Mouse (Mus musculus) T-cell, adult 2 months (primary cell): ENCODE results near the gene Mzf1.
A peak's percentile ranks its signal among the peaks of the same experiment; 100 is the strongest.

Experiments
- DNase-seq: peaks from one replicate; pipeline ENCODE4 v3.0.0; 2022; ENCODE audit warnings: low spot score

Gene Mzf1

GRCm38 (mm10) chr7:13034148-13034977 is 20.2 kb downstream of the Mzf1 start, which contains the start of gene Chmp2a:
Gene Chmp2a (minus strand): TSS chr7:13034807.
- DNase-seq, result peak; percentile 96

- DNase-seq, result no peak
Observed at GRCm38 (mm10) chr7:13033451-13034147, 21.0 kb downstream of the Mzf1 start.

DNA sequence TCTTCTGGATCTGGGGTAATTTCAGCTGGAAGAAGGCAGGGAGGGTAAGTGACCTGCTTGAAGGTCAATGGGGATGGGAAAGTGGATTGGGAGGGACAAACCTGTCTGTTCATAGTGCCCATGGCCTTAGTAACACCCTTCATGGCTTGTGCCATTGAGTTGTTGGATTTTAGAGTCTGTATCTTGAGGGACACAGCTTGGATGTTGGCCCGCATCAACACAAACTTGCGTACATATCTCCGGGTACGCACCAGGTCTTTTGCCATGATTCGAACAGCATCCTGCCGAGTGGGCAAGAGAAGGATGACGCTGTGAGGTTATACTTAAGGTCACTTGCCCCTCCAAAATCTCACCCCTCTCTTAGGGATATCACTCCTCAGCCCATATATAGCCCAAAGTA is 22.0 kb downstream of the Mzf1 start:
- DNase-seq, result no peak

- no peak for DNase-seq
Observed at GRCm38 (mm10) chr7:13031983-13032382, 22.6 kb downstream of the Mzf1 start.

- peak; percentile 18 for DNase-seq
Observed at GRCm38 (mm10) chr7:13031069-13031468, 23.5 kb downstream of the Mzf1 start.

DNA sequence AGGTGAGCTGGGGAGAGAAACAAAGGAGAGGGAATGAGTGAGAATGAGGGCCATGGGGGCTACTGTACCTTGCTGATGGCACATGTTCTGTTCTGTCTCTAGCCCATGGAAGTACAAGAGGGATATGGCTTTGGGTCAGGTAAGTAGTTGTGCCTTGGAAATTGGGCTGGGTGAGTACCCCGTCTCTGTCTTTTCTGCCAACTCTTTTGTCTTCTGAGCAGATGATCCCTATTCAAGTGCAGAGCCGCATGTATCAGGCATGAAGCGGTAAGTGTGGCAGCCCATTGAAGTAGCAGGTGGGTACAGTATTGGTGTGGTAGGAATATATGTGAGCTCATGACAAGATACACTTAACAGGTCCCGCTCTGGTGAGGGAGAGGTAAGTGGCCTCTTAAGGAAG is 25.6 kb downstream of the Mzf1 start:
- no peak for DNase-seq

DNA sequence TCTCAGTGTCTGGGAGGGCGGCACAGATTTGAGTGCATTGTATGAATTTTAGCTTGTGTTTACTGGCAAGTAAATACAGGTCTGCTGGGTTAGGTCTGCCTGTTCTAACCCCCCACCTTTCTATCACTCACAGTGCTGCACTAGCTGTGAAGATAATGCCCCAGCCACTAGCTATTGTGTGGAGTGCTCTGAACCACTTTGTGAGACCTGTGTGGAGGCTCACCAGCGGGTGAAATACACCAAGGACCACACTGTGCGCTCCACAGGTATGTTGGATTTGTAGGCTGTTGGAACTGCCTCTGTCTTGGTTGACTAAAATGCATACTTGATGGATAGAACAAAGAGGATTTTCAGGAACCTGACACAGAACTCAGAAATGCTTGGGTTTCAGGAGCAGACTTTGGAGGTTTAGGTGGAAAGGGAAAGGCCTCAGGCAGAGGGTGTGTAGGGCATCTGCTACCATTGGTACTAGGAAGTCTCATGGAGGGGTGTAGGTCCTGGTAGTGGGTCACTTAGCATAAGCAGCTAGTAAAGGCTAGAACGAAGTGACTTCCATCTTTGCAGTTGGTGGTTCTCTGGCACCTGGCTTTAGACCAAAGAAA is 29.0 kb downstream of the Mzf1 start:
- no peak for DNase-seq

DNA sequence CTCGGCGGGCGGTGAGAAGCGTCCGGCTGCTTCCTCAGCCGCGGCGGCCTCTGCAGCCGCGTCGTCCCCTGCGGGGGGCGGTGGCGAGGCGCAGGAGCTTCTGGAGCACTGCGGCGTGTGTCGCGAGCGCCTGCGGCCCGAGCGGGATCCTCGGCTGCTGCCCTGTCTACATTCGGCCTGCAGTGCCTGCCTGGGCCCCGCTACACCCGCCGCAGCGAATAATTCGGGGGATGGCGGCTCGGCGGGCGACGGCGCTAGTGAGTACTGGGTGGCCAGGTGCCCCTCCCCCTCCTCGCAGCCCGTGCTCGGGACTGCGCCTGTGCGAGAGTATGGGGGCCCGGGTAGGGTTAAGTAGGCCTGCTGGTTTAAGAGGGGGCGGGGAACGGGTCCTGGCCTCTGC is 29.8 kb downstream of the Mzf1 start:
- DNase-seq, result peak; percentile 45

- peak; percentile 93 for DNase-seq
Observed at GRCm38 (mm10) chr7:13023928-13024731, 30.4 kb downstream of the Mzf1 start.

DNA sequence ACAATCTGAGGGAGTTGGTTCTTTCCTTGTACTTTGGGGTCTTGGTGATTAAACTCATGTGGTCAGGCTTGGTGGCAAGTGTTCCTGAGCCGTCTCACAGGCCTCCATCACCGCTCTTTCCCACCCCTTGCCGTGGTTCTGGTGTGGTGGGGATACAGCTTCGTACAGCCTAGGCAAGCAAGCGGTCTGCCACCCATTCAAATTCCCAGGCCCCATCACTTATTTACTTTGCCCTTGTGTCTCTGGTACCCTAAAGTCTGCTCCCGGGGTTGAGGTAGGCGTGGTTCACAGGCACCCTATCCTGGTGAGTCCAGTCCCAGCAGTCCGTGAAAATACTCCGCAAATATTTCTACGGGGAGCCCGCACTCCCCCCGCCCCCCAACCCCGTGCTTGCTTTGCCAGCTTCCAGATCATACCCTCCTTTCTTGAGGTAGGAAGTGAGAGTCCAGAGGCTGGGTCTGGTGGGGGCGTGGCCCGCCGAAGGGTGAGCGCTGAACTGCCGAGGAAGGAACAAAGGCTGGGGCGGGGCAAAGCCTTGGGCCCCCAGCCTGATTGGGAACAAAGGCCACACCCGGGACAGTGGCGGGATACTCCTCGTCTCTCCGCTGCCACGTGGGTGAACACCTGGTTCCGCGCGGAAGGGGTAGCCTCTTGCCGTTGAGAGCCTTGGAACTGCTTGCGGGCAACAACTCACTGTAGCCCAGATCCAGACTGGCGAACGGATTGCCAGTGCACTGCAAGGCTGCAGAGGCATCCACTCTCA is 31.6 kb downstream of the Mzf1 start:
- peak; percentile 34 for DNase-seq

GRCm38 (mm10) chr7:13015217-13015616 is 39.3 kb downstream of the Mzf1 start:
- DNase-seq, result no peak

DNA sequence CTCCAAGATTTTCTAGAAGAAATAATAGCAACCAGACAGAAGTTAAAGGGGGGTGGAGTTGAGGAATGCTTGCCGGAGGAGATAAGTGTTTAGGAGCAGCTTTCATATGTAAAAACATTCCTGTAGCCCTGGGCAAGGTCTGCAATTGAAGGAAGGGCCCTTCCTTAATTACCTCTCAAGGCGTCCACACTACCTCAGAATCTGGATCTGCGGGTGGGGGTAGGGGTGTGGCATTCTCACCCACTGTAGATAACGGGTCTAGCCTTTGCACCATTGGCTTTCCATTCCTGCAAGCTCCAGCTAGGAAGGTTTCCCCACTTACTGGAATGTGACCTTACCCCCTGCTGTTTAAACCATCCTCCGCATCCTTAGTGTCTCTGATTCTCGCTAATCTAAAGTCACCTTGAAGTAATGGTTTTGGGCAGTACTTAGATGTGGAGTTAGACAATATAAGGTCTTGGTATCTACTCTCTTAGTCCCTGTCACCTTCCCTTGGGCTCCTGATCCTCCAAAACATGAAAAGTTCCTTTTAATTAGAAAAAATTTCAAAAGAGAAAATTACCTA is 40.2 kb downstream of the Mzf1 start:
- DNase-seq, result no peak

- no peak for DNase-seq
Observed at GRCm38 (mm10) chr7:13013671-13014070, 40.9 kb downstream of the Mzf1 start.

DNA sequence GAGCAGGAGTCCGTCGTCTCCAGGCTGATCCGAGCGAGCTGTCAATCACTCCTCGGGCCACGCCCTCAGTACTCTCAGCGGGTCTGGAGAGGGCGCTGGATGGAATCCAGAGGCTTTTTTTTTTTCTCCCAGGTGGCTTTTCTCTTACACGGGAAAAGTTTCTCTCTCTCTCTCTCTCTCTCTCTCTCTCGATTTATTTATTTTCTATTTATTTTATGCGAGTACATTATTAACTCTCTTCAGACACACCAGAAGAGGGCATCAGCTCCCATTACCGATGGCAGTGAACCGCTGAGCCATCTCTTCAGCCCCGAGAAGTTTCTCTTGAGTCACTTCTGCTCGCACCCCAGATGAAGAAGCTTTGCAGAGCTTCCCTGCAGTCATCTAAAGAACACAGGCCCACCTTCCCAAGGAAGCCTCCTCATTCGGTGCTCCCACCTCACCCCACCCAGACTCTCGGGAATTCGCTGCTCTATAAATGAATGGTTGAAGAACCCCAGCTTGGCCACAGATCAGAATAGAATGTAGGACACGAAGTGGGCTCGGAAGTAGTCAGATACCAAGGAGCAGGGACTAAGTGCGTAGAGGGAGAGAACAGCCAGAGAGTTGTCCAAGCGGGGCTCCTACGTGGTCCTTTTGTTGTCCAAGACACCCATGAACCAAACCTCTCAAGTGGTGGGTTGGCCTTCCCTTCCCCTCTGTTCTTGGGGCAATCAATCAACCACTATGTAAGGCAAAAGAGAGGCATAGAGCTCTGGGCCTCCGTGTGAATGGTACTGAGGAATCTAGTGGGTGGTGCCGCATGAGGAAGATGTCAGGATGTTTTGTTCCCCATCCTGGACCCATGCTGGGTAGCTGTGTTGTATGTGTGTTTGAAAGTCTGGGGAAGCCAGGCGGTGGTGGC is 44.3 kb downstream of the Mzf1 start, which contains the start of gene Zbtb45:
Gene Zbtb45 (minus strand): TSS at position 30 of the 904 bp plus-strand sequence.
- no peak for DNase-seq

DNA sequence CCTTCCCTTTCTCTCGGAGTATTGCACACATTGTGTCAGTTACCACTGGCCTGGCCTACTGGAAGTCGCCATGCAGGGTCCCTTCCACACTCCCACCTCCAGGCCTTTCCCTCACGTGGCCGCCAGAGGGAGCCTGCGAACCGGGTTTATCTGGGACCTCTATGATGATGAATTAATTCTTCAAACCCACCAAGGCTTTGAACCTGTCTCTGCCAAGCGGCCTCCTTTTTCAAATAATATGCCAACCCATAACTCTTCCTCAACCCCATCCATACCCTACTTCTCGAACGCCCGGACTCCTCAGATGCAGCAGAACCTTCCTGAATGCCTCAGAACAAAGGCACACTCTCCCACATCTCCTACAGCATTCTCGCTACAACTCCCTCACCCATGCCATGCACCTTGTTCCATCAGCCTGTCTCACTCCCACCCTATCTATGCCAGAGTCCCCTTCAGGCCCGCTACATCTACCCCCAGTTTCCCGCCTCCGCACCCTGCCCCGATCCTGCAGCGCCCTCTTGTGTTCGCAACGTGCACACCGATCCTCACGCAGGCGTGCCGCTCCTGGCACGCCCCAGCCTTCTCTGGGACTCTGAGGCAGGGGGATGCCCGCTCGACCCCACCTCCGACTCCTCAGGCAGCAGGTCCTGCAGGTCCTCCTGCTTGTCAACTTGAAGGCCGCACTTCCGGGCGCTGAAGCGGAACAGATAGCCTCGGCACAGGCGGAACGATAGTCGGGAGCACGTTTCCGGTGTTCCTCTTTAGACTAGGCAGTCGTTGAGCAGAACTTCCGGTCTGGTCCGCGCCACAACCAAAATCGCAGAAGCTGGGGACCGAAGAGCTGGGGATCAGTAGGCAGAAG is 45.2 kb downstream of the Mzf1 start:
- DNase-seq, result peak; percentile 91

DNA sequence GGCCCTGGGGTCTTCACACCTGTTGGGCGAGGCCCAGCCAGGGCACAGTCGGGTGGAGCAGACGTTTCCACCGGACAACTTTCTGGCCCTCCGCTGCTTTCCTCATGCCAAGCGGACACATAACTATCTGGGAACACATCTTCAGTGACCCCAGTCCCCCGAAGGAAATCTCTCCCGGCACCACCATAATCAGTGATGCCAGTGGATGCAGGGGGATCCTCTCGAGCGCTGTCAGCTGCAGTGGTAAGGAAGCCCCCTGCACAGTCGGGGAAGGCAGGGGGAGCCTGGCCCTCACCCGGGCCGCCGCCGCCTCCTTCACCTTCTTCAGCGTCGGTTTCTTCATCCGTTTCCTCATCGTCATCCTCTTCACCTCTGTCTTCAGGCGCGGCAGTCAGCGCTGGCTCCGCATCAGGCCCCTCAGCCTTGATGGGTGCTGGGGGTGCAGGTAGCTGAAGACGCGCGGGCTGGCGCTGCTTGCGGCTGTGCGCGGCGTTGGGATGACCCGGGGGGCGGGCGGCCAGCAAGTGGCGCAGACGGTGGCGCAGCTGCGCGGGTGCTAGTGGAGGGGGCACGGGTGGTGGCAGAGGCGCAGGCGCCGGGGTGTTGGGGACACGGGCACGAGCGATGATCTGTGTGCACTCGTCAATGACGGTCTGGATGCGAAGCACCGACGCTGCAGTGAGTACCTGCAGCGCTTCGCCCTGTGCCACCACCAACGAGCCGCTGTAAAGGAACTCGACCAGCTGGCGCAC is 47.0 kb downstream of the Mzf1 start:
- DNase-seq, result no peak

DNA sequence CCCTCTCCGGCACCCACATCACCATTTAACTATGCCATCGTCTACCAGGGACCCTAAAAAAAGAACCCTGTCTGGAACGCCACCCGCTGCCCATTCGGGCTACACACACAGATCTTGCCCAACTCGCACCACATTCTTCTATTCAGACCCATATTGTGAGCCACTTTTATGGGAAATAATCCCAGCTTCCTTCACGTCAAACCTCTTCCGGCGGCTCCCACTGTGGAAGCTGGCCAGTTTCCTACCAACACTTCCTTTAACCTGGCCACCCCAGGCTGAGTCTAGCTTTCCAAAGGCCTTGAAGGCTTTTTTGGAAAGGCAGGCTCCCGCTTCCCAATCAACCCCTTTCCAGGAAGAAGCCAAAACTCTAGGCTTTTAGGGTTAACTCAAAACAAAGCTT is 48.0 kb downstream of the Mzf1 start:
- DNase-seq, result no peak

- DNase-seq, result no peak
Observed at GRCm38 (mm10) chr7:13006011-13006410, 48.6 kb downstream of the Mzf1 start.
